Mouse (Mus musculus): ENCODE results near the gene Pon3. TPM values are rescaled to one million over a fixed set of nuclear protein-coding genes. Genes with fewer than 3 reads are reported as not detected.

Pon3 gene
- polyA plus RNA-seq (2012; rRNA removed), result 3.8 and 5.5 TPM in 2 replicates

GRCm38 (mm10) chr6:5255722-5256451 lies at the start of gene Pon3:
Pon3 (minus strand) TSS chr6:5256286.

GRCm38 (mm10) chr6:5298092-5298554 lies 42.0 kb upstream of the Pon3 start, which contains the start of gene Pon2:
Pon2 (minus strand) TSS chr6:5298455.

DNA sequence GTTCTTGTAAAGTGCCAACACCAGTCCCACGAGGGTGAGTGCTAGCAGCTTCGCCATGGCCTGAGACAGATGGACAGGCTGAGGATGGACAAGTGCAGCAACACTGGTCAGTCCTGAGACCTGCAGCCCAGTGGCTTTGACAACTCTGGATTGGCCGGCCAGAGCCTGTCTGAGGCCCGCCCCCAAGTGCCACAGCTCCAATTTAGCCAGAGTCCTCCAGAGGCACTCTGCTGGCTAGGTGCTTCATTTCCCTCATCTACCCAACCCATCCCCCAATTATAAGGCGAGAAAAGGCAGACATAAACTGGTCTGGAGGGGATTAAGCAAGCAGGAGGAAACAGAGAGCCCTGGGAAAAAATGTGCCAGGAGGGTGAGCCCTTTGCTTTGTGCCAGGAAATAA lies 62.4 kb downstream of the Pon3 start, which contains the start of gene Pon1:
Gene Pon1 (minus strand): TSS at position 254 of the 400 bp plus-strand sequence.

Other genes starting within 250 kb of the Pon3 start
- 0.08 and 0.10 TPM in 2 replicates for gene Pon1, start 62.3 kb downstream of the Pon3 start, polyA plus RNA-seq (2012; rRNA removed)
- 18.1 and 20.4 TPM in 2 replicates for gene Pon2, start 42.2 kb upstream of the Pon3 start, polyA plus RNA-seq (2012; rRNA removed)
- gene Asb4, start 127.1 kb upstream of the Pon3 start, polyA plus RNA-seq (2012; rRNA removed), result 17.6 and 82.9 TPM in 2 replicates
- 0.80 and 1.0 TPM in 2 replicates for gene Pdk4, start 240.0 kb upstream of the Pon3 start, polyA plus RNA-seq (2012; rRNA removed)

All from central nervous system, embryonic 11.5 days (tissue).